Mouse (Mus musculus): ENCODE data around the gene Fam192a. TPM values are rescaled to one million over a fixed set of nuclear protein-coding genes. Genes with fewer than 3 reads are reported as not detected.

Fam192a gene
- total and polyA plus RNA-seq, 3 experiments: 65.7 to 122 (median 103) TPM

- H3K36me3 ChIP-seq (replicated peaks): no peaks in the 10 kb centered on the region
These were observed 74.6 kb downstream of the Fam192a start for GRCm38 (mm10) chr8:94527178-94527577.

GRCm38 (mm10) chr8:94524554-94524953, 77.2 kb downstream of the Fam192a start:
- TF ChIP-seq GATA1 (IDR thresholded peaks at IDR 0.05; ENCODE audit: borderline replicate concordance, low read length) (no peak), TAL1 (conservative IDR thresholded peaks at IDR 0.05; ENCODE audit: low read depth, low read length) (no peak), CTCF (IDR thresholded peaks at IDR 0.05; ENCODE audit: low read depth, low read length) (no peak), GATA2 (IDR thresholded peaks at IDR 0.05; ENCODE audit: borderline replicate concordance, low read depth, low read length) (no peak)
- H3K36me3 ChIP-seq (replicated peaks): no peaks in the 10 kb centered on the region

More at GRCm38 (mm10) chr8:94527178-94527577, 74.6 kb downstream of the Fam192a start:
- no peak overlapping the region for H3K4me3 ChIP-seq (ENCODE audit: low read depth, low read length)
- DNase-seq (ENCODE audit: low spot score) (no peak), ATAC-seq (ENCODE audit: extremely low read depth, insufficient number of reproducible peaks, low FRiP score, poor library complexity, severe bottlenecking) (no peak)
- H3K9me3 ChIP-seq (replicated peaks): no peaks in the 10 kb centered on the region
- TF ChIP-seq POLR2AphosphoS5 (IDR thresholded peaks at IDR 0.05; ENCODE audit: insufficient replicate concordance, low read depth, low read length): no peak
- no peak for TF ChIP-seq GATA1 (IDR thresholded peaks at IDR 0.05; ENCODE audit: borderline replicate concordance, low read length)
- TF ChIP-seq TAL1 (conservative IDR thresholded peaks at IDR 0.05; ENCODE audit: low read depth, low read length): no peak
- TF ChIP-seq CTCF (IDR thresholded peaks at IDR 0.05; ENCODE audit: low read depth, low read length): no peak
- H3K27me3 ChIP-seq (ENCODE audit: insufficient read depth, low read length): peaks cover 44% of the 10 kb centered on the region
- peaks cover 13% of the 10 kb centered on the region for H3K4me1 ChIP-seq (ENCODE audit: insufficient read depth, low read depth, low read length)

More at GRCm38 (mm10) chr8:94524554-94524953, 77.2 kb downstream of the Fam192a start:
- ATAC-seq (ENCODE audit: extremely low read depth, insufficient number of reproducible peaks, low FRiP score, poor library complexity, severe bottlenecking): no peak
- Histone ChIP-seq H3K9me3 (replicated peaks) (no peaks in the 10 kb centered on the region), H3K4me1 (ENCODE audit: insufficient read depth, low read depth, low read length) (peaks cover 4% of the 10 kb centered on the region; the same call in 1 of the 2 replicates), H3K27me3 (ENCODE audit: insufficient read depth, low read length) (peaks cover 53% of the 10 kb centered on the region), H3K4me3 (ENCODE audit: low read depth, low read length) (no peak overlapping the region)
- DNase-seq (ENCODE audit: low spot score): no peak

Other genes starting within 250 kb of the Fam192a start
- 51.7 and 54.7 TPM in 2 replicates for gene Herpud1, start 215.6 kb downstream of the Fam192a start, total RNA-seq (2014; fragmentation: Nextera tagmentation)
- gene Herpud1, start 215.6 kb downstream of the Fam192a start, total RNA-seq (2017): 59.5 and 68.4 TPM in 2 replicates
- 46.6 and 63.0 TPM in 2 replicates for gene Herpud1, start 215.6 kb downstream of the Fam192a start, polyA plus RNA-seq (2012)
- gene Nlrc5, start 167.6 kb downstream of the Fam192a start, total RNA-seq (2014; fragmentation: Nextera tagmentation): not detected in 2 replicates
- 0.81 and 1.2 TPM in 2 replicates for gene Nlrc5, start 167.6 kb downstream of the Fam192a start, total RNA-seq (2017)
- 0.02 TPM in 1 of 2 replicates, not detected in the other for gene Nlrc5, start 167.6 kb downstream of the Fam192a start, polyA plus RNA-seq (2012)
- not detected in 2 replicates for gene Cpne2, start 69.0 kb downstream of the Fam192a start, total RNA-seq (2014; fragmentation: Nextera tagmentation)
- 0.38 TPM in 1 of 2 replicates, not detected in the other for gene Cpne2, start 69.0 kb downstream of the Fam192a start, total RNA-seq (2017)
- 0.13 and 0.18 TPM in 2 replicates for gene Cpne2, start 69.0 kb downstream of the Fam192a start, polyA plus RNA-seq (2012)
- 136 and 144 TPM in 2 replicates for gene Rspry1, start 60 bp downstream of the Fam192a start, total RNA-seq (2014; fragmentation: Nextera tagmentation)
- gene Rspry1, start 60 bp downstream of the Fam192a start, total RNA-seq (2017): 114 and 123 TPM in 2 replicates
- gene Rspry1, start 60 bp downstream of the Fam192a start, polyA plus RNA-seq (2012): 12.0 and 14.9 TPM in 2 replicates
- gene Arl2bp, start 64.6 kb upstream of the Fam192a start, total RNA-seq (2014; fragmentation: Nextera tagmentation): 93.0 and 123 TPM in 2 replicates
- 156 and 180 TPM in 2 replicates for gene Arl2bp, start 64.6 kb upstream of the Fam192a start, total RNA-seq (2017)
- gene Arl2bp, start 64.6 kb upstream of the Fam192a start, polyA plus RNA-seq (2012): 71.6 and 104 TPM in 2 replicates
- gene Pllp, start 94.3 kb upstream of the Fam192a start, total RNA-seq (2014; fragmentation: Nextera tagmentation): not detected in 2 replicates
- 0.12 and 0.22 TPM in 2 replicates for gene Pllp, start 94.3 kb upstream of the Fam192a start, total RNA-seq (2017)
- not detected in 2 replicates for gene Pllp, start 94.3 kb upstream of the Fam192a start, polyA plus RNA-seq (2012)
- not detected in 2 replicates for gene Ccl22, start 143.6 kb upstream of the Fam192a start, total RNA-seq (2014; fragmentation: Nextera tagmentation)
- gene Ccl22, start 143.6 kb upstream of the Fam192a start, total RNA-seq (2017): 0.22 TPM in 1 of 2 replicates, not detected in the other
- gene Ccl22, start 143.6 kb upstream of the Fam192a start, polyA plus RNA-seq (2012): 0.02 TPM in 1 of 2 replicates, not detected in the other
- gene Cx3cl1, start 170.0 kb upstream of the Fam192a start, total RNA-seq (2014; fragmentation: Nextera tagmentation): not detected in 2 replicates
- 0.06 and 0.38 TPM in 2 replicates for gene Cx3cl1, start 170.0 kb upstream of the Fam192a start, total RNA-seq (2017)
- gene Cx3cl1, start 170.0 kb upstream of the Fam192a start, polyA plus RNA-seq (2012): not detected in 2 replicates
- gene Ccl17, start 208.5 kb upstream of the Fam192a start, total RNA-seq (2014; fragmentation: Nextera tagmentation): not detected in 2 replicates
- not detected in 2 replicates for gene Ccl17, start 208.5 kb upstream of the Fam192a start, total RNA-seq (2017)
- not detected in 2 replicates for gene Ccl17, start 208.5 kb upstream of the Fam192a start, polyA plus RNA-seq (2012)
- 60.7 and 68.8 TPM in 2 replicates for gene Coq9, start 236.3 kb upstream of the Fam192a start, total RNA-seq (2014; fragmentation: Nextera tagmentation)
- gene Coq9, start 236.3 kb upstream of the Fam192a start, total RNA-seq (2017): 38.2 and 49.3 TPM in 2 replicates
- gene Coq9, start 236.3 kb upstream of the Fam192a start, polyA plus RNA-seq (2012): 109 and 133 TPM in 2 replicates
- 56.3 and 75.9 TPM in 2 replicates for gene Ciapin1, start 236.4 kb upstream of the Fam192a start, total RNA-seq (2014; fragmentation: Nextera tagmentation)
- 54.0 and 61.0 TPM in 2 replicates for gene Ciapin1, start 236.4 kb upstream of the Fam192a start, total RNA-seq (2017)
- 450 and 629 TPM in 2 replicates for gene Ciapin1, start 236.4 kb upstream of the Fam192a start, polyA plus RNA-seq (2012)

Data from G1E (cell line).